Mouse (Mus musculus): ENCODE measurements around the gene Myof.
A peak's percentile ranks its signal among the peaks of the same experiment; 100 is the strongest.

Myof gene

DNA sequence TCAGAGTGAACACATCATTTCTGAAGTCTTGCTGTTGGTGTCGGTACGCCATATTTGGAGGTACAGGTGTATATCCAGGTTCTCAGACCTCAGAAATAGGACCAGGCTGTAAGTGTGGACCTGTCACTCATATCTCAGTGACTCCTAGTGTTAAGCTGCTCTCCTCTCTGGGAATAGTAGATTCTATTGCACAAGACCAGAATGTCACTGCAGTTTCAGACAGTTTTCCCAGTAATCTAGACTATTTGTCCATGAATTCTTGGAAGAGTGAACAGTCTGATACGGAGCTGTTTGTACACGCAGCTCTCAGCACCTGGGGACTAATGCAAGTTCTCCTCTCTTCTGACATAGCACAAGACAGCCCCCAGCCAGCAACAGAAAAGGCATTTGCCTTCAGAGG, 42.4 kb downstream of the Myof start:
- no peak for DNase-seq

GRCm38 (mm10) chr19:37999941-38000340, 43.4 kb downstream of the Myof start:
- DNase-seq: no peak

GRCm38 (mm10) chr19:37994301-37994700, 49.1 kb downstream of the Myof start:
- DNase-seq: no peak

- no peak for DNase-seq
Measured at GRCm38 (mm10) chr19:37992184-37992554, 51.2 kb downstream of the Myof start.

GRCm38 (mm10) chr19:37991399-37992183, 51.8 kb downstream of the Myof start:
- no peak for DNase-seq

DNA sequence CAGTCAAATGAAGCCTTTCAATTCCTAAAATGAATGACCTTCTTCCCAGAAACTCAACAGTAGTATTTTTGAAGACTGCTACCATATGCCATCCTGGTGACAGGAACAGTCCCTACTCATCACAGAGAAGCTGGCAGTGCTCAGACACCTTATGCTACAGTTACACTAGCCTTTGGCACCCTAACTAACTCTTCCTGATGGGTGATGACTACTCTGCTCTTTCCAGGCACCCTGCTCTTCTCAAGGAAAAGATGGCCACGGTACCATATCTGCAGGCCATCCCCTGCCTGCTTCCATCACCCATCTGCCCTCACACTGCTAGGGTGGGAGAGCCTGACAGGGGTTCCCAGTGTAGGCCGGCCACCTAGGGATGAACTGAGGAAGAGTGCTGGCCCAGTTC, 53.4 kb downstream of the Myof start:
- no peak for DNase-seq

DNA sequence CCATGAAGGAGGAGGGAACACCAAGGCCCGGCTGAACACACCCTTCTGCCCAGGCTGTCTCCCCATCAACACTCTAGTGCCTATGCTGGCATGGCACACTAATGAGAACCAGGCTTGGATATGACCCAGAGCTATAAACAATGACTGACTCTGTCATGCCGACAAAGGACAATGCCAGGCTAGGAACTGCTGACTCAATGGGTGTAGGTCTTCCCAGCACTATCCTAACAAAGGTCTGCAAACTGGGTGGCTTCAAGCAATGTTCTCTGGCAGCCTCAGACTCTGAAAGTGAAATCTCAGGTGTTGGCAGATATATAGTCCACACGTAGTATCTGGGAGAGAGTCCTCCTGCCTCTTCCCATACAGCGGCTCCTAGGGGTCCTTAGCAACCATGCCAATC, 55.2 kb downstream of the Myof start:
- DNase-seq: no peak

- no peak for DNase-seq
Measured at GRCm38 (mm10) chr19:37985730-37986129, 57.6 kb downstream of the Myof start.

- no peak for DNase-seq
Measured at GRCm38 (mm10) chr19:37975951-37976350, 67.4 kb downstream of the Myof start.

- DNase-seq: no peak
Measured at GRCm38 (mm10) chr19:37970571-37970970, 72.8 kb downstream of the Myof start.

DNA sequence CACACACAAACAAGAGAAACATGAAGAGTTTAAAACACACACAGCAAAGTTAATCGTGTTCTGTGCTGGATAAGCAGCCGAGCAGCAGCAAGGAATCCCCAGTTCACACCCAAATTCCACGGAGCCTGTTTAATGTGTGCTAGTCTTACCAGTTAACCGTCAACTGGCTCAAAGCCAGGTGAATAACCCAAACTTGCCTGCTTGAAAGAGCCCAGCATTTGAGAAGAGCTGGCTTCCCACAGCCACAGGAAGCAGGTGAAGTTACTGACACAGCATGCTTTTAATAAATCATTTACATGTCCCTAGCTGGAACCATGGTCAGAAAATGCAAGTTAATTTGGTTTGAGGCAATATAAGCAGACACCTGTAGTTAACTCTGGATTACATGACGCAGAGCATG, 73.4 kb downstream of the Myof start:
- no peak for DNase-seq

- no peak for DNase-seq
Measured at GRCm38 (mm10) chr19:37965828-37966227, 77.5 kb downstream of the Myof start.

DNA sequence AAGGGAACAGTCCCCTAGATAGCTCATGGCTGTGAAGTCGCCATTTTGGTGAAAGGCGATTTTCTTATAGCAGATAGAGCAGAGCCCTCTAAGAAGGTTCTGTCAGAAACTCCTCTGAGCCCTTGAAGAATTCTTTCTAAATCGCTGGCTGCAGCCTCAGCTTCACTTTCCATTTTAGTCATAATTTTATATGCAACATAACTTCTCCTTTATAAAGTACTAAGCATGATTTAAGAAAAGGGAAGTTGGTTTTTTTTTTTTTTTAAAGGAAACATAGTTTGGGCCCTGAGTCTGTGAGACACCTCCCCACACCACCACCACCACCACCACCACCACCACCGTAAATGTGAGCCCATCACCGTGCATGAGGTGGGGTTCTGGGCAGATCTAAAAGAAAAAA, 80.0 kb downstream of the Myof start:
- no peak for DNase-seq

DNA sequence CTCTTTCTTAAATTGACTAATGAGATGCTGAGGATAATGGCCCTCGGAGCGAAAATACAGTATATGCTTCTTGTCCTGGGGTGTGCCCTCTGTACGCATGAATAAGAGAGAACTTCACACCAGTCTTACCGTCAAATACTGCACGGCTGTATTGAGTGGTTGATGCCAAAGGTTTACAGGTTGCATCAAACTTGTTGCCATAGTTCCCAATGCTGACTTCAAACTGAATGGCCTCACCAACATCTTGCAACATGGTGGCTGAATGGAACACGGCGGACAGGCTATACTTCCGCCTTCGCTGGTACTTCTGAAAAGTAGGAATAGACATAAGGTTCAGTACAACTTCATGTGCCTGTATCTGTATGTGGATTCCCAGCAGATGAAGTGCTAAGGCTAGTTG, 82.6 kb downstream of the Myof start:
- no peak for DNase-seq

- DNase-seq: no peak
Measured at GRCm38 (mm10) chr19:37959543-37960215, 83.7 kb downstream of the Myof start.

DNA sequence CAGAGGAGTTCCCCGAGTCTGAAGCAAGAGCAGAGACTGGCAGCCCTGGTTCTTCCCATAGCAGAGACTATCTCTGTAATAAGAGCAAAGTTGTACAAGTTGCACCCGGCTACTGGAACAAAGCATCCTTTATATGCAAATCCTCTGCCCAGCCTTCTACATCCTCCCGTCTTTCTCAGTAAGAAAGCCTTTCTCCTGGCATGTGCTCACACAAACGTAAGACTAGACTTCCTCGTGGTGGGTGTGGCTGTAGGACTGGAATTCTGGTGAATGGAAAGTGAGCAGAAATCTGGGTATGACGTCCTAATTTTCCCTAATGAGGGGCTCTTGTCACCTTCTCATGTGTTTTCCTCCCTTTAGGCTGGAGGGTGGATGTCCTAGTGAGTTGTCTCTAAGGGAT, 84.3 kb downstream of the Myof start:
- DNase-seq: no peak

DNA sequence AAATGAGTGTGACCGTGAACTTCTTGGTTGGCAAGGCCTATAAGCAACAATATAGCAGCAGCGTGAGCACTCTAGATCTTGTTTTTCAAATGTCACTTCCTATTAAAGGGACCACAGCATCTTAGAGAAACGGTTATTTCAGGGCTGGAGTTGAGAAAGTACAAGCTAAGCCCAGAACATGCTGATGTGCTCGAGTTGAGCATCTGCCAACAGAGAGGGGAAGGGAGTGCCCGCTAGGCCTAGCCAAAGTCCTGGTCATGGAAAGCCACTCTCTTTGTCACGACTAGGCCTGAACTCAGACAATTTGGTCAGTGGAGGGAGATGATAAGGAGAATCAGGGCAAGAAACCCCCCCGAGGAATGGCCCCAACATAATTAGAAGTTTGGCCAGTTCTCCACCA, 86.1 kb downstream of the Myof start:
- DNase-seq: peak; percentile 14

DNA sequence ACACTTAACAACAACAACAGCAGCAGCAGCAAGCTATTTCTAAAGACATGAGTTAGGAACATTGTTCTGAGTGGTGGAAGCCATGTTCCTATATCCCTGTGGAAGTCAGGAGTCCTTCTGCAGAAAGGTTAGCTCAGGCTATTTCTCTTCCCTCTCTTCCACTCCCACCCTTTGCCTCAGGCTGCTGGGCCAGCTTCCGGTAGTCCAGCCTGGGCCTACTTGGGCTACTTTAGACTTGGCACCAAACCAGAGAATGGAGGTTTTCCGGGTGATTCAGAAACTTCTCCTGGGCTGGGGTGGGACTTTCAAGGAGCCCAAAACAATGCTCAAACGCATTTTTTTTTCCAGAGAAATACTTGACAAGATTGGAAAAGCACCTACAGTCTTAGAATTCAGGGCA, 87.4 kb downstream of the Myof start:
- DNase-seq: peak; percentile 12

- DNase-seq: peak; percentile 84
Measured at GRCm38 (mm10) chr19:37955425-37956001, 87.9 kb downstream of the Myof start.

- no peak for DNase-seq
Measured at GRCm38 (mm10) chr19:37954772-37955171, 88.6 kb downstream of the Myof start.

- no peak for DNase-seq
Measured at GRCm38 (mm10) chr19:37954236-37954635, 89.1 kb downstream of the Myof start.

DNA sequence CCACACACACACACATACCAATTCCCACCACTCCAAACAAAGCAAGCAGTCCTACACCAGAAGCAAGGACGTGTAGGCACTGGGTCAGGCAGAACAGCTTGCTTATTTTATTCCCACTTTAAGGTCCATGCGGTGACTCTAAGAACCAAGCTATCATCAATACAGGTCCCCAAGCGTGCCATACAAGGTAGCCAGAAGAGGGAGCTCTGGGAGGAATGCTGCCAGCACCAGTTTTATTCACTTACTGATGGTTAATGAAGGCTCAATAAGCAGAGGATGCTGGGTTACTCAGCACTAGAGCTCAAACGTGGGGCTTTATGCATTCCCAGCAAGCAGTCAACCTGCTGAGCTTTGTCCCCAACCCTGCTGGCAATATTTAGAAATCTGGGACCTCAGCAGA, 96.7 kb downstream of the Myof start:
- DNase-seq: no peak

- no peak for DNase-seq
Measured at GRCm38 (mm10) chr19:37946053-37946452, 97.3 kb downstream of the Myof start.

GRCm38 (mm10) chr19:37939203-37939602, 104.2 kb downstream of the Myof start:
- no peak for DNase-seq
